Mouse (Mus musculus): ENCODE measurements around the gene Upk1b.

DNA sequence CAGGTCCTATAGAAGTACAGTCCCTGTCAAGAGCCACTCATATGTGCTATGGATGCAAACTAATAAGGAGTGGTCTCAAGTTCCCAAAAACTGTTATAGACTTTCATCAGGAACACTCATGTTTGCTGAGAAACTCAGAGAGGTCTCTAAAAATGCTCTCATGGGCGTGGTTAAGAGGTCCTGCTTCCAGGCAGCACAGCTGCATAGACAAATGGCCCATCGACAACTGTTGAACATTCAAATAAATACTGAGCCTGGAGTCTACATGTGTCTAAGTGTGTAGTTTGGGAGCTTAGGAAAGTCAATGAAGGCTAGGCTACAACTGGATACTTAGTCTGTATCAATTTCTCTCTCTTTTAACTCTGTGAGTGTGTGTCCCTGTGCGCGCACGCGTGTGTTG lies 29.0 kb downstream of the Upk1b start:
- TF ChIP-seq CTCF (conservative IDR thresholded peaks at IDR 0.05; ENCODE audit: low read length) (no peak), NANOG (IDR thresholded peaks at IDR 0.05; ENCODE audit: borderline replicate concordance, low read length) (no peak)

Measured in E14TG2a.4 (cell line).